Mouse (Mus musculus): ENCODE measurements around the gene Bmf.

The Bmf gene

GRCm38 (mm10) chr2:118543893-118544799, 5.3 kb downstream of the Bmf start:
- peak; percentile 65 for DNase-seq

- DNase-seq, result no peak
Measured at GRCm38 (mm10) chr2:118542971-118543573, 6.4 kb downstream of the Bmf start.

GRCm38 (mm10) chr2:118541716-118542115, 7.8 kb downstream of the Bmf start:
- no peak for DNase-seq

- DNase-seq, result no peak
Measured at GRCm38 (mm10) chr2:118540691-118541117, 8.8 kb downstream of the Bmf start.

- DNase-seq, result no peak
Measured at GRCm38 (mm10) chr2:118539881-118540516, 9.5 kb downstream of the Bmf start.

- DNase-seq, result no peak
Measured at GRCm38 (mm10) chr2:118539040-118539439, 10.4 kb downstream of the Bmf start.

- DNase-seq, result no peak
Measured at GRCm38 (mm10) chr2:118537226-118537625, 12.3 kb downstream of the Bmf start.

GRCm38 (mm10) chr2:118536553-118536952, 12.9 kb downstream of the Bmf start:
- DNase-seq, result no peak

GRCm38 (mm10) chr2:118536111-118536510, 13.4 kb downstream of the Bmf start:
- DNase-seq, result no peak

- DNase-seq, result no peak
Measured at GRCm38 (mm10) chr2:118533969-118534368, 15.5 kb downstream of the Bmf start.

GRCm38 (mm10) chr2:118532855-118533675, 16.4 kb downstream of the Bmf start:
- no peak for DNase-seq

- no peak for DNase-seq
Measured at GRCm38 (mm10) chr2:118532401-118532800, 17.1 kb downstream of the Bmf start.

GRCm38 (mm10) chr2:118529466-118530181, 19.9 kb downstream of the Bmf start:
- DNase-seq, result no peak

- DNase-seq, result no peak
Measured at GRCm38 (mm10) chr2:118526545-118526944, 22.9 kb downstream of the Bmf start.

GRCm38 (mm10) chr2:118524811-118525210, 24.7 kb downstream of the Bmf start:
- no peak for DNase-seq

GRCm38 (mm10) chr2:118523163-118523730, 26.2 kb downstream of the Bmf start:
- no peak for DNase-seq

- no peak for DNase-seq
Measured at GRCm38 (mm10) chr2:118522265-118522664, 27.2 kb downstream of the Bmf start.

- DNase-seq, result no peak
Measured at GRCm38 (mm10) chr2:118520042-118520933, 29.2 kb downstream of the Bmf start.

- DNase-seq, result no peak
Measured at GRCm38 (mm10) chr2:118512418-118513377, 36.8 kb downstream of the Bmf start.
